Mouse (Mus musculus) layer of hippocampus, postnatal 14 days (tissue): Measurements from ENCODE around the gene Sds. TPM values are rescaled to one million over a fixed set of nuclear protein-coding genes. Genes with fewer than 3 reads are reported as not detected.

Source experiments
- DNase-seq, 2 experiments: peaks; one replicate each; pipeline ENCODE4 v3.0.0; 2021 to 2022; ENCODE audit warnings: low spot score in 2 of 2, mixed read lengths in 1 of 2
- total RNA-seq, 2 experiments: library from RNA; stranded (reverse); gene quantifications; 2 replicates each; pipeline ENCODE4 v1.2.3; 2021

Sds gene
- total RNA-seq, 2 experiments from 2014 or later, result not detected

DNA sequence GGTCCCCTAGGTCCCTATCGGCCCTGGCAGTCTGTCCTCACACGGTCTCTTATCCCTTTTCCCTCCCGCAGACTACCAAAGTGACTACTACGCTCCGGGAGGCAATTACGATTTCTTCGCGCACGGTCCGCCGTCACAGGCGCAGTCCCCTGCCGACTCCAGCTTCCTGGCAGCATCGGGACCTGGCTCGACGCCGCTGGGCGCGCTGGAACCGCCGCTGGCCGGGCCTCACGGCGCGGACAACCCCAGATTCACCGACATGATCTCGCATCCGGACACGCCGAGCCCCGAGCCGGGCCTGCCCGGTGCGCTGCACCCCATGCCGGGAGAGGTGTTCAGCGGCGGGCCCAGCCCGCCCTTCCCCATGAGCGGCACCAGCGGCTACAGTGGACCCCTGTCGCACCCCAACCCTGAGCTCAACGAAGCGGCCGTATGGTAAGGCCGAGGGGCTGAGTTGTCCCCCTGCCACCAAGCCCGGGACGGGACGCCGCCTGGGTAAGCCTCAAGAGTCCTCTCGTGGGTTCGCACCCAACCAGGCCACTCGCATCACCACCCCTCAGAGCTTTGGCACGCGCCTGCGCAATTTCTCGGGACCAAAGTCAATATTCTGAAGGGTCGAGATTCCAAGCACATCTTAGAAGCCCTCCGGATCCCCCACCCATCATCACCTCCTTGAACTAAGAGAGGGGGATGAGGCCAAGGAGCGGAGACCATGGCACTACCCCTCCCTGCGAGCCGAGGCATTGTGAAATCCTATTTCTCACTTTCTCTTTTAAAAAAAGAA is 36.2 kb upstream of the Sds start:
- DNase-seq, result no peak

DNA sequence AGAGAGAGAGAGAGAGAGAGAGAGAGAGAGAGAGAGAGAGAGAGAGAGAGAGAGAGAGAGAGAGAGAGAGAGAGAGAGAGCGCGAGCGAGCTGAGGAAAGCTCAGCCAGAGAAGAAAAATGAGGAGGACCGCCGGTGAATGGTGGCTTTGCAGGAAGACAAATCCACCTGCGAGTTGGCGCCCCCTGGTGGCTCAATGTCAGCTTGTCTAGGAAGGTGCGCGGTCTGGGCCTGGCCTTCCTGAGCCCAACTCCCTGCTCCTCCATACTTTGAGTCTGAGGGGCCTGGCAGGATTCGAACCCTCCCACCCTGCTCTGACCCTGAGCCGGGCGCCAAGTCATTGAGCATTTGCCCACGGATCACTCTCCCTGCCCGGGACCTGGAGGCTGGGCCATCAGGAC is 35.6 kb upstream of the Sds start:
- DNase-seq, result peak; percentile 80 to 85

DNA sequence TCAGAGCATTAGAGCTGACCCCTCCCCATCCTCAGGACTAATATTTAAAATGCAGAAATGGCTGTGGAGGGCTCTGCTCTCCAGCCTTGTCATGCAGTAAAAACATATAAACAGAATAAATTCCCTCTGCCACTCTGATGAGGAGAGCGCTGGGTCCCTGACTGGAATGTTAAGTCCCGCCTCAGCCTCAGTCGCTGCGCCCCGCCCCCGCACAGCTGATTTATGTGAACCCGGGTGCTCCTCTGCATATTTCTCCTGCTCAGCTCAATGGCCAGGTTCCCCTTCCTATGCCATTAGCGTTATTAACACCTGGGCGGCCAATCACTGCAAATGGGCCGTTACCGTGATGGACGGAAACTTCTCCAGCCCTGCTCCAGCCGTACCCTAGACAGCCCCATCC is 29.0 kb upstream of the Sds start:
- DNase-seq, result no peak

DNA sequence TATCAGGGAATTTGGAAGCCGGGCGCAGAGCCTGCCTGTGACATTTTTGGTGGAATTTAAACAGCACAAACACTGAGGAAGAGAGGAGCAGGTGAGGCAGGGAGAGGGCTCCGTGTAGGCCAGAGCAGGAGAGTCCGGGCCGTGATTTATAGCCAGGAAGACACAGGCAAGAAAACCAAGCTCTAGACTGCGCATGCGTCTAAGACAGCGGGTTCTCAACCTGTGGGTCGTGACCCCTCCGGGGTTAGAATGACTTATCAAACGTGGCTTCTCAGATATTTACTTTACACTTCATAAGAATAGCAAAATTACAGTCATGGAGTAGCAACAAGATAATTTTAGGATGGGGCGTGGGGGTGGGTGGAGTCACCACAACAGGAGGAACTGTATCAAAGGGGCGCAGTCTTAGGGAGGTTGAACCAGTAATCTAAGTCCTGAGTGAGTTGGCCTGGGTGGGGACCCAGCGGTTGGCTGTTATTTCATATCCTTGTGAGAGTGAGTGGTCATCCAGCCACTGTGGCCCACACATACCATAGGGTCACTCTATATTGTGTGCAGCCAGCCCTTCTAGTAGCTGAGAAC is 21.5 kb upstream of the Sds start:
- DNase-seq, result no peak

DNA sequence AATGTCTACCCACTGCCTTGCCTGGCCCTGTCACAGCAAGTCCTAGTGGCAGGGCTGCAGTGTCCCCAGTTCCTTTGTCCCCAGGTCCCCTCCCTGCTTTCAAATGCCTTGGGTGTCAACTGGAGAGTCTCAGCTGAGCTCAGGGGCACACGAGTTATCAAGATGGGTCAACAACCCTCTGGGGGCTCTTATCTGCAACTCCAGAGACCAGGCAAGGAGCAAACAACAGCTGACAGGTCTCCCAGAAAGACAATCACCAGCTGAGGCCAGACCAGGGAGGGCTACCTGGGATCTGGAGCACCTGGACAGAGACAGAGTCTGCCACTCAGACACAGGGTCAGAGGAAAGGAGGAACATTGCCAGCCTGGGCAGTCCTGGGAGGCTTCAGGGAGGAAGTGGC is 20.1 kb upstream of the Sds start:
- DNase-seq, result no peak

DNA sequence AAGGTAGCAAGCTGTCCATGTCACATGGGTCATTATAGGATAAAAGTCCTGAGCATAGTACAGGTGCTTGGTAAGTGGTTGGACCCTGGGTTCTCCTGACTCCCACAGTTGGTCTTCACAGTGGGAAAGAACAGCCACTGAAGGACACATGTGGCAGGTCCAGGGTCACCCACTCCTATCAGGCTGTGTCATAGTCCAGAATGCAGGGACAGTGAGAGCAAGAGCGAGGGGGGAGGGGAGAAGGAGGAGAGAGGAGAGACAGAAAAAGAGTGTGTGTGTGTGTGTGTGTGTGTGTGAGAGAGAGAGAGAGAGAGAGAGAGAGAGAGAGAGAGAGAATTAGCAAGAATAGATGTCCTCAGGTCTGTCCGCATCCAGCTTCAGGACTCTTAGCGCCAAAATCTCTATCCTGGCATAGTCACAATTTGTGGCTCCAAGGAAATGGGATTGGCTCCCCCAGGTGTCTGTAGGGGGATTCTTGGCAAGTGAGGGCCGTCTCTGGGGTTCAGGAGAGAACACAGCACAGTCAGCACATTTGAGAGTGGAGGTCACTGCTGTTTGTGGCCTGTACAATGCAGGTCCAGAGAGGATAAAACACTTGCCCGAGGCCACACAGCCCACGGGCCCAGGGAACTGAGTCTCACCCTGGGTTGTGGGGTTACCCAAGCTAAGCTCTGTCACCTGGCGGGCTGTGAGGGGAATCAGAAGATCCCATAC is 19.3 kb upstream of the Sds start:
- DNase-seq, result no peak

DNA sequence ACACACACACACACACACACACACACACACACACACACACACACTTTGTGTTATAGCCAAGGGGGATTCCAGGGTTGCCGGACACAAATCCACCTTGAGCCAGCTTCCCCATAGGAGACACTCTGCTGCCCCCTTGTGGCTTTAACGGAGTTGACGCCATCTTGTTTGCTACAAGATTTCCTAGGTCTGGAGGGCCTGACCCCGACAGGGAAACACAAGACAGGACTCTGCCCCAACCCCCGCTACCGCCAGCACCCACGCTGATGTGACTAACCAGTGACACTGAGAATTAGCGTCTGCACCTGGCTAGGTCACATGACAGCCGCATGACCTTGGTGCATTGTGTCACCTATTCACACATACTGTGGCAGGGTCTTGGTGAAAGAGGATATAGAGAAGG is 18.7 kb upstream of the Sds start:
- peak; percentile 57 to 67 for DNase-seq

DNA sequence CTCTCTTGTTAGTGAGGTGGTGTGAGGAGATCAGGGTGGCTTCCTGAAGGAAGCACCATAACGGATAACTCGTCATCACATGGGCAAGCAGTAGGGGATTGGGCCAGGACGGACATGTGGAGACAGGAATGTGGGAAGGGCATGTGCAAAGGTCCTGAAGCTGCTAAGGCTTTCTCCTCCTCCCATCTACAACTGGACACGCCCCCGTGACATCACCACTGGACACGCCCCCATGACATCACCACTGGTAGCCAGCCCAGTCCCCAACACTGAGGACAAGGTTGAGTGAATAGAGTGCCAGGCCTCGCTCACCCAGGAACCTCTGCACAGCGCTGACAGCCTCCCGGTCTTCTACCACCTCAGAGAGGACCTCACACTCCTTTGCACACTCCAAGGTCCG is 17.2 kb upstream of the Sds start:
- no peak for DNase-seq

DNA sequence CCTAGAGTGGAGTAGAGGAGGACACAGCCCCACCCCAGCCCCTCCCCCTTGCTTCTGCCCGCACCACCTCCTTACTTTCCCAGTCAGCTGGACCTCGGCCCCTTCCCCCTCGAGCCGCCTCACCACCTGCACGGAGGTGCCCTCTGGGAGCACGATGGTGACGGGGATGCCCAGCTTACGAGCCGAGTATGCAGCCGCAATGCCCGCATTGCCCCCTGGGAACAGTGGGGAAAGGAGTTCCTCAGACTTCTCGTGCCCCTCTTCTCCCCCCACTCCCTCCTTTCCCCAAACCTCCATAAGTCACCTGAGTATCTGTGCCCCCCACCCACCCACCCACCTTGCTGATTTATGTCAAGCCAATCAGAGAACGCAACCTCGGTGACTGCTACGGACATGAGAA is 14.4 kb upstream of the Sds start:
- no peak for DNase-seq

DNA sequence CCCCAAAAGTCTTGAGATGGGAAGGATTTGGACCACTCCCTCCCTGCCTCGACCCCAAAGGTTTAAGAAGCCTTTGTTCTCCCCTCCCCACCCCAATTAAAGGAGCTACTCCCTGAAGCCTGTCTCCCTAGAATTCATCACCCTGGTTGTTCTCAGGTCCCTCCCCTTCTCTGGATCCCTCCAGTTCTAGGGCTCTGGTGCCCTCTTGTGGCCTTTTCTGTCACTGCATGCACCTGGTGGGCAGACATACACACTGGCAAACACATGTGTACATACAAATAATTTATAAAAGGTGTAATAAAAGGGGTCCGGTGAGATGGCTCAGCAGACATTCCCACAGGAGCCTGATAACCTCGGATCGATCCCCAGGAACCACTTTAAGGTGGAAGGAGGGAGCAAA is 12.0 kb upstream of the Sds start:
- DNase-seq, result no peak

DNA sequence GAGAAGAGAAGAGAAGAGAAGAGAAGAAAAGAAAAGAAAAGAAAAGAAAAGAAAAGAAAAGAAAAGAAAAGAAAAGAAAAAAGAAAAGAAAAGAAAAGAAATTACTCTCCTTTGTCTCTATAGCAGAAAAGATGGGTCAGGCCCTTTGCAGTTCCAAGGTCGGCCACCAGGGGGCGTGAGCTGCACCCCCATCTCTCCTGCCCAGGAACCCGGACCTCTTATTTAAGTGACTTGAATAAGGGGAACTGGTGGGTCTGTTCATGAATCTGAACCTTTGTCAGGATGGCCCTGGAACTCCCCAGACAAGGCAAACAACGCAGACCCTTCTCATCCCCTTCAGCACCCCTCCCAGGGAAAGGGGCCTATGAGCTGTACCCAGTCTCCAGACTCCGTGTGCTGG is 11.3 kb upstream of the Sds start:
- DNase-seq, result no peak

DNA sequence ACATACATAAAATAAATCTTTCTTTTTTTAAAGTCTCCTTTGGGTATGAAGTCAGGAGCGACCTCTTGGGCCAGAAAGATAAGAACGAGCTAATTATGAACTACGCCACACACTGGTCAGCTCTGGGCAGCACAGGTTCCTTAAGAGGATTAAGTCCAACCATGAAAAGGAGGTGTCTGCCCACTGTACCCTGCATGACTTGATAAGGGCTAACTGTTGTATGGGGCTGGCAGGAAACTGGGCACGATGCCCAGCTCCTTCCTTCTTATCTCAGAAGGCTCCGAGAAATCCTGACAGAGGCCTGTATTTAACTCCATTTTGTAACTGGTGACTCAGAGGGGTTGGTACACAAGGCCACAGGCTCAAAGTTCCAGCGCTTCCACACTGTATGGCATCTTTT is 10.5 kb upstream of the Sds start:
- no peak for DNase-seq

DNA sequence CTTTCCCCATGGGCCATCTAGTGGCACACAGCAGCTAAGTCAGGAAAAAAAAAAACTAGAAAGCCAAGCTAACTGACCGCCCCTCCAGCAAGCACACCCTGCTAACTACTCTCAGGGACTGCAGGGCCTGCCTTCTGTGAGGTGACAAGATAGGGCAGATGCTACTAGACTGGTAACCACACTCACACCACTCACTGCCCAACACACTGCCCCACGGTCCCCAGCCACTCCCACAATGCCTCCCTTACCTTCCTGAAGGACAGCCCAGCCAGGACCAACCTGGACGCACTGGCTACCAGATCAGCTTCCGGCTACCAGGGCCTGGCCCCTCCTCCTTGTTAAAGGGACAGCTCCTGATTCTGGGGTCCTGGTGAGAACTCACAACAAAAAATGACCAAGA is 9.3 kb upstream of the Sds start:
- no peak for DNase-seq

DNA sequence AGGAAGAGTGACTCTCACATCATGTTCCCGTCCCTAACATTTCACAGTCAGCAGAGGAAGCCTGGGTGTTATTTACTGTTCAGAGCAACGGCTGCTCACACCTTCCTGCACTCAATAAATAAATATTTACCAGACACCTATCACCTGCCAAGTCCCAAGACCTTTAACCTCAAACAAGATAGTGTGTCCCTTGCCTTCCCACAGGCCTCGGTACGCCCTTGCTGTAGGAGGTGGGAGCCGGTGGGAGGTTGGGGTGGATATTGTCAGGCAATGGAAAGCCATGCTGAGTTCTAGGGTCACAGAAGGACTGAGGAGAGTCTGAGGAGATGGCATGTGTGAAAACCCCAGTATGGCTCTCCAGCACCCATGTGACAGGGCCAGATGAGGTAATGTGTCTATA is 8.0 kb upstream of the Sds start:
- no peak for DNase-seq

DNA sequence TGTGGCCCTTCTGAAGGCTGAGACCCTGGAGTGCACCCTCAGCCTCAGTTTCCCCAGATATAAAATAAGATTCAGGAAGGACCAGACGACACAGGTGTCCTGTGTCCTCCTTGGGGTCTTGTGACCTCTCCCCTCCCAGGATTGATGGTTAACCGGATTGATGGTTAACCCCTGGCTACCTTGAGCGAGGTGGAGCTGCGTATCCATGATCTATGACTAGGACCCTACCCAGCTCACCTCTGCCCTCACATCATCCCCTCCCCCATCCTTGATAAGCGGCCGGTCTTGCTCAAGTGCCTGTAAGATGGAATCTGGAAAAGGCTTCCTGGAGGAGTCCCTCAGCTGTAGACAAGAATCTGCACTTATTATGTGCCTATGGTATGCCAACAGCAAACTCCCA is 7.5 kb upstream of the Sds start:
- DNase-seq, result no peak

DNA sequence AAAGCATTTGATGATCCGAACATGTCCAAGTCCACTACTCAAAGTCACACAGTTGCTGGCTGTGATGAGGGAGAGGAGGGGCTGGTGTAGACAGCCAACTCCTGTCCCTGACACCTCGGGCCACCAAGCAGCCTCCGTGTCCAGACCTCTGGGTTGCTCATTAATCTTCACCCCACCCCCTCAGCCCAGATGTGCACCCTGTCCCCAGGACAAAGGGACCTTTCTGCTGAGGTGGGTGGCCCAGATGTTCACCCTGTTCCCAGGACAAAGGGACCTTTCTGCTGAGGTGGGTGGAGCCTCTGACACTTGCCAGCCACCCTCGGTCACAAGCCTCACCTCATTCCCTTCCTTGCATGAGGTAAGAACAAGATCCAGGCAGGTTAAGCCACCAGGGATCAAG is 4.8 kb upstream of the Sds start:
- no peak for DNase-seq

DNA sequence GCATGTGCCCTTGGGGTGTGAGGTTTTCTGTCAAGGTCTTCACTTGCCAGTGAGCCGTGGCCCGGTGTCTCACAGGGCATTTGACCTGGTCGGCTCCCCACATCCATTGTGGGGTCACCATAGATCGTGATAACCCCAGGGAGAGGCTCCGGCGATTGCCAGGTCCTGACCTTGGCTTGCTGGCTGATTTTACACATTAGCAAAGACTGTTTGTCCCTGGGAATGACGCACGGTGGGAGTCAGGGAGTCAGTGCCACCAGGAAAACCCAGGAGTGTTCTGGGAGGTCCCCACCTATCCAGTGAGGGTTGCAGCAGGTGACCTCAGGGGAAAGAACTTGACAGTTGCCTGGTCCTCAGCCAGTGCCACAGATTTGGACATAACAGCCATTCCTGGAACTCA is 3.6 kb upstream of the Sds start, which contains the start of gene Sdsl:
Sdsl (minus strand) TSS at position 41 of the 400 bp plus-strand sequence.
- DNase-seq, result no peak

DNA sequence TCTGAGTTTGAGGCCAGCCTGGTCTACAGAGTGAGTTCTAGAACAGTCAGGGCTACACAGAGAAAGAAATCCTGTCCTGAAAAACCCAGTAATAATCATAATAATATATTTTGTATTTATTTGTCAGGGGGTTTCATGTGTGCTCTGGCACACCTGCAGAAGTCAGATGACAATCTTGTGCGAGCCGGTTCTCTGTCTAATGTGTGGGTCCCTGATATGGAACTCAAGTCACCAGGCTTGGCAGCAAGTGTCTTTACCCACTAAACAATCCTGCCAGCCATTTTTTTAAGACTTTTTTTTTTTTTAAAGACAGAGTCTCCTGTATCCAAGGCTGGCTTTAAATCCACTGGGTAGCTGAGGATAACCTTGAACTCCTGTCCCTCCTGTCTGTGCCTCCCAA is 3.0 kb upstream of the Sds start:
- no peak for DNase-seq

DNA sequence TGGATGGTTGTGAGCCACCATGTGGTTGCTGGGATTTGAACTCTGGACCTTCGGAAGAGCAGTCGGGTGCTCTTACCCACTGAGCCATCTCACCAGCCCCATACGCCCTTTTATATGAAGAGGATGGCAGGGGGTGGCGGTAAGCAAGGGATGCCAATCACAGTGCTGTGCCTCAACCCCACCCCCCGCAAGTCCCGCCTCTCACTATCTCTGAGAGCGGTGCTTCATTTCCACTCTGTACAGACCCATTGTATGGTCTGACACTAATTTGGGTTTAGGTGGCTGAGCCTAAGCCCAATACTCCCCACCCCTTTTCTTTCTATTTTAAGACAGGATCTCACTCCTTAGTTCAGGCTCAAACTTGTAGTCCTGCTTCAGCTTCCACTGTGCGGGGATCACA is 465 bp upstream of the Sds start:
- no peak for DNase-seq

DNA sequence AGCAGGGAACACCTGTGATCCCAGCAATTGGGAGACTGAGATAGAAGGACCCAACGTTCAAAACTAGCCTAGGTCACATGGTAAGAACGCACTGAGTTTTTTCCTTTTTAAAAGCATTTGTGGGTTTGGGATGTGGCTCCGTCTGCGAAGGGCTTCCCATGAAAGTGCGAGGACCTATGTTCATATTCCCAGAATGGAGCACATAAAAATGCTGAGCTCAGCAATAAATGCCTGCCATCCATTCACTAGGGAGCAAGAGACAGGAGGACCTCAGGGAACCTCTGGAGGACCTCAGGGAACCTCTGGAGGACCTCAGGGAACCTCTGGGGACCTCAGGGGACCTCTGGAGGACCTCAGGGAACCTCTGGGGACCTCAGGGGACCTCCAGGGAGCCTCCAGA is 1.7 kb downstream of the Sds start:
- DNase-seq, result no peak

DNA sequence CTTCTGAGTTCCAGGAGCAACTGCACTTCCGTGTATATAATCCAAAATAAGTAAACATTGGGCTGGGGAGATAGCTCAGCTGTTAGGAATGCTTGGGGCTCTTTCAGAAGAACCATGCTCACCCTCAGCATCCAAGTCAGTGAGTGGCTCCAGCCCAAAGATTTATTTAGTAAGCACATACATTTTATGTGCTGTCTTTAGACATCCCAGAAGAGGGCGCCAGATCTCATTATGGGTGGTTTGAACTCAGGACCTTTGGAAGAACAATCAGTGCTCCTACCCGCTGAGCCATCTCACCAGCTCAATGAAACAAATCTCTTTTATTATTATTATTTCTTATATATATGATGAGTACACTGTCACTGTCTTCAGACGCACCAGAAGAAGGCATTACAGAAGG is 3.2 kb downstream of the Sds start:
- no peak for DNase-seq

DNA sequence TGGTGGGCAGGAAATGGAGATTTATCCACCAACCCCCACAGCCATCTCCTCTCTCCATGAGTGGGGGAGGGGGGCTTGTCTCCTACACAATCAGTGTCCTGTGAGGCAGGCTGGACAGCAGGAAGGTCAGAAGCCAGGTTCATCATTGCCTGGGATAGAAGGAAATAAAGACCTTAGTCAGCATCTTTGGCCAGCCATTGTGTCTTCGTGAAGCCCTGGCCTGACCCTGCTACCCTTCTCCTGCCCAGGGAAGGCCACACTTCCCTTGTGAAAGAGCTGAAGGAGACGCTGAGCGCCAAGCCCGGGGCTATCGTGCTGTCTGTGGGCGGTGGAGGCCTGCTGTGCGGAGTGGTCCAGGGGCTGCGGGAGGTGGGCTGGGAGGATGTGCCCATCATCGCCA is 4.9 kb downstream of the Sds start:
- DNase-seq, result no peak

DNA sequence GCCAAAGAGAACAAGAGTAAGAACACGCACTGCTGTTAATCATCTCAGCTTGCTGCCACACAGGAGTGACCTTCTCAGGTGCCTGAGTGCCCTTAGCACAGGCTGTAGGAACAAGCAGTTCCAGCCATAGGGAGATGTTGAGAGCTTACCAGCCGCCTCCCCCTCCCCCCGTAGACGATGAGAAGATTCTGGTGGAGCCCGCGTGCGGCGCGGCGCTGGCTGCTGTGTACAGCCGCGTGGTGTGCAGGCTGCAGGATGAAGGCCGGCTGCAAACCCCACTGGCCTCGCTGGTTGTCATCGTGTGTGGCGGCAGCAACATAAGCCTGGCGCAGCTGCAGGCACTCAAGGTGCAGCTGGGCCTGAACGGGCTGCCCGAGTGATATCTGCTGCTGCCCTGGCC is 7.1 kb downstream of the Sds start:
- DNase-seq, result no peak
